Mouse (Mus musculus) frontal cortex, adult (tissue): ENCODE measurements around the gene Olfr1256.

ENCODE experiments used
- ATAC-seq: cut with Nextera tagmentation; 2 replicates; pipeline ENCODE4 v1.9.2; 2017; ENCODE audit warnings: mild to moderate bottlenecking, moderate library complexity, mixed read lengths; ENCODE audit not compliant: low TSS enrichment

The Olfr1256 gene

DNA sequence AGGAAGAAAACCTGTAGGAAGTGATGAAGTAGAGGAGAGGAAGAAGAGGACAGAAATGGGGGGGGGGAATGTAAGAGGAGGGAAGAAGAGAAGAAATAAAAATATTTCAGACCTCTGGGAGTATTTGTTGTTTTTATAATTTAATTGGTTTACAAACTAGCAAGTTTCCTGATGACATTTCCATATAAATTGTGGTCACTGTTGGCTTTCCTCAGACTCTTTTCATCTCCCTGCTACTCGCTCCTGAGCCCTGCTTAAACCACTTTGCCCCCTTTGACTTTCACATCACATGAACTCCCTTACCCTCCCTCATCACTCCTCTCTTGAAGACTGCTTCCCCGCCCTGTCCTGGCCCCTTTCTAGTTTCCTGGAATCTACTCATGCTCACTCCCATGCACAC is at the start of gene Olfr1256:
Gene Olfr1256 (minus strand): TSS at position 101 of the 400 bp plus-strand sequence.
- no peak for ATAC-seq

- ATAC-seq: no peak
Observed at GRCm38 (mm10) chr2:89878137-89878536, 36.8 kb upstream of the Olfr1256 start, which contains the start of gene Olfr1257. Gene Olfr1257 (plus strand): TSS chr2:89878437.

GRCm38 (mm10) chr2:89849230-89849629 is 7.9 kb upstream of the Olfr1256 start:
- ATAC-seq: no peak

GRCm38 (mm10) chr2:89848105-89848504 is 6.8 kb upstream of the Olfr1256 start, which contains the start of gene Olfr48:
Gene Olfr48 (minus strand): TSS chr2:89848205.
- no peak for ATAC-seq

DNA sequence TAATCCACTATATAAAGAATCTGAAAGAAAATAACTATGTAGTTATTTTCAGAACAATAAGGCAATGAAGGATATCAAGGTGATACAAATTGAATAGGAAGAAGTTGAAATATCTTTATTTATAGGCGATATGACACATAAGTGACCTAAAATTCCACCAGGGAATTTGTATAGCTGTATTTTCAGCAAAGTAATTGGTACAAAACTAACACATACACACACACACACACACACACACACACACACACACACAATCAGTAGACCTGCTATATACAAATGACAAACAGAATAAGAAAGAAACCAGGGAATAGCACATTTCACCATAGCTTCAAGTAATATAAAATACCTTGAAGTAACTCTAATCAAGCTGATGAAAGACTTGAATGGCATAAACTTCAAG is 21.1 kb downstream of the Olfr1256 start:
- ATAC-seq: no peak

GRCm38 (mm10) chr2:89811751-89812150 is 29.6 kb downstream of the Olfr1256 start, which contains the start of gene Olfr1255:
Gene Olfr1255 (plus strand): TSS chr2:89812051.
- no peak for ATAC-seq

DNA sequence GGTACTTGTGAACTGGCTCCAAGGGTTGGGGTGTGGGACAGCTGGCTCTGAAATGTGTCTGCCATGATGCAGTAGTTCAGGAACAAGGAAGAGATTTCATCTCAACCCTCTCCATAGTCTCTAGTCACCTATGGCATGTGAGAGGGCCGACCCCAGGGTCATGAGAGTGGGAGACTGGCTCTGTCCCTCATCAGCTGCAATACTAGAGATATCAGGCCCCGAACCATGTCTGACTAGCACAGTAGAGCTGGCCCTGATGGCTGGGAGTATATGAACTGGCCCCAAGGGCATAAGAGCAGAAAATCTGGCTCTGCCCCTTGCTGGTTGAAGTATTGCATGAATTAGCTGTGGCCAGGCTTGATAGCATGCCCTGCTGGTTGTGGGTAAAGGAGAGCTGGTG is 30.6 kb downstream of the Olfr1256 start:
- ATAC-seq: no peak

DNA sequence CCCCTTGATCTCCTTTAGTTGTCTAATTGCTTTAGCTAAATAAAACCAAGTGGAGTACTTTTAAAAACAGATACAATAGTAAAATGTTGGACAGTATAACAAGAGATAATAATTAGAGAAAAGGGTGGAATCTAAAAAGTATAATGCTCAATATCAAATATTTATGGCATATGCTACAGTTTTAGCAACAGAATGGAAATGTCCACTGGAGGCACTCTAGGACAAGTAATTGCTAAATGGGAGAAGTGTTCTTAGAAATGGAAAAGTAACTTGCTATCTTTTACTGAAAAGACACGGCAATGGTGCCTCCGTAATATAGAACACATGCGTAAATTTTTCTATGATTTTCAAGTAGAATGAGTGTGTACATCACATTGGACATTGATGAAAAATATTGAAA is 41.8 kb downstream of the Olfr1256 start:
- ATAC-seq: no peak

GRCm38 (mm10) chr2:89793519-89793918 is 47.8 kb downstream of the Olfr1256 start, which contains the start of gene Olfr1254:
Gene Olfr1254 (minus strand): TSS chr2:89793619.
- ATAC-seq: no peak
